Mouse (Mus musculus): Measurements from ENCODE around the gene Ephb1.
A peak's percentile ranks its signal among the peaks of the same experiment; 100 is the strongest.

The Ephb1 gene

DNA sequence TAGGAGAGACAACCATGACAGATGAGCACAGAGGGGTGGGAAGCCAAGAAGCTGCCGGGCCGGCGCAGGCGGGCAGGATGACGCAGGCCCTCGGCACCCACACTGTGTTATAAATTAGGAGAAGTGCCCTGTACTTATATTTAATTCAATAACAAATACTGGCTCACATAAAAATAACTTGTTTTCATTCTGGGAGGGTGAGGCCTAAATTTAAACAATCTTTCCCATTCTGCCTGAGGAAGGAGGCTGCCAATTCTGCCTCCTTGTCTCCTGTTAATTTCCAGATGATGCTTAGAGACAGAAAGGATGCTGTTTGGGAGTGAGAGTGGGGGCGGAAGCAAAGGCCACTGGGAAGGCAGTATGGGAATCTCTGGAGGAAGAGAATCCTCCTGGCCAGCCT lies 215.8 kb downstream of the Ephb1 start:
- peak; percentile 82 for DNase-seq

DNA sequence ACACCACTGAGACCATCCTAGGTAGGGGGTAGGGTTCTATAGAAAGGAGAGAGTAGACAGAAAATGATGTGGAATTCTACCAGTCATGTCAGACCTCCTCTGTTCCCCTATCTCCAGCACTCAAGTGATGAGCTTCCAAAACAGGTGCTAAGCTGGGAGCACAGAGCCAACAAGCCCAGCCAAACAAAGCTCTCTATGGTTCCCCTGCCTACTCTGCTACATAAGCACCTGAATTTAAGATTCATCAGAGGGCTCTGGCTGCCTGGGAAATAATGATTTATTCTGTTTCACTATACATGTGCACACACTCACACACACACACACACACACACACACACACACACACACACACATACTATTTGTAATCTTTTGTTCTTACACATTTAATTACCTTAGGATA lies 216.3 kb downstream of the Ephb1 start:
- no peak for DNase-seq

DNA sequence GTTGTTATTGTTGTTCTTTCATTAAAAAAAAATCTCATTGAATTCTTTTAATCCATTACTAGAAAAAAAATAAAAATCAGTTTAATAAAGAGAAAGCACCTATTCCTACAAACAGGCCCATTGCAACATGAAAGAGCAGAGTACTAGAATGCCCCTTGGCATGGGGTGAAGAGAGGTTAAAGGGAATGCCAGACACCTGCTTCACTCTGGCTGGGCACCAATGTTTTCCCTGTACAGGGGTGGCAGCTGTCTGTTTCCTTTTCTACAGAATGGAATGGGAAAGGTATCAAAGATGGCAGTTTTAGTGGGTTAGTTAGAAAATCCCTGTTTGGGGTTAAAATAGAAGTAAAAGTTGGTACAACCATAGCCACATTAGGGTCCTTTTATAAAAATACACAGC lies 224.0 kb downstream of the Ephb1 start:
- DNase-seq: no peak

DNA sequence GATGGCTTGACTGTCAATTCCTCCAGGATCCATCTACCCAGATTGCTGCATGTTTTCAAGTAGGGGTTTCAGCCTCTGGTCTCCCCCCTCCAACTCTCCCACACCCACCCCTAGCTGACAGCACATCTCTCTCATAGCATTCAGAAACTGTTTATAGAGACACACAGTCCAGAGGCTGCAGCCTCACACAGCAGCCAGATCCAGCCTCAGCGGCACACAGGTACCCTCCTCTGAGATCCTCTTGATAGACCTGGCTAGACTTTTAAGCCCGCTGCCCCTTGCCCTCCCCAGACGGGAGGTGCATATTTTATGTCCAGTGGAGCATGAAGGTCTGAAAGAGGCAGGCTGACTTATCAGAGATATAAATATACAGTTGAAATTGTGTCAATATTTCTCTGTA lies 228.0 kb downstream of the Ephb1 start:
- no peak for DNase-seq

DNA sequence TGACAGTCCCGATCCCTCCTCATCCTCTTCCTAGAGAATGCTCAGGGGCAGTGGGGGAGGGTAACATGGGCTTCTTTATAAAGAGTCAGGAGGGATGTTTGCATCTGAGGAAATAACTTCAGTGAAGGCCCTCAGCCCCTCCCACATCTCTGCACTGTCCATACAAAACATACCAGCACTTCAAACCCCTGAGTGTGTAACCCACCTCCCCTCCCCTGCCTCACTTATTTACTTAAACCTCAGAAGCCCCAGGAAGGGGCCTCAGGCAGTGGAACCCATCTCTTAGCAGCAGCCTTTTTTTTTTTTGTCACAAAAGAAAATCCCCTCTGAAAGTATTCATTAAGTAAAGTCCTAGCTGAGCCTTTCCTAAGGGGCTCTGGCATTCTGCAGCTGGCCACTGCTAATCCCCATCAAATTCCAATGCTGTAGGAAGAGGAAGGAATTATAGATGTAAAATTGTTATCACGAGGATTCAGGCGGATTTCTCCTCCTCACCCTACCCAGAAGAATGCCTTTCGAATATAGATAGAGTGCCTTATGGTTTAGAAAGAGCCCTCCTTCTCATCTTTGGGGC lies 231.5 kb downstream of the Ephb1 start:
- no peak for DNase-seq

DNA sequence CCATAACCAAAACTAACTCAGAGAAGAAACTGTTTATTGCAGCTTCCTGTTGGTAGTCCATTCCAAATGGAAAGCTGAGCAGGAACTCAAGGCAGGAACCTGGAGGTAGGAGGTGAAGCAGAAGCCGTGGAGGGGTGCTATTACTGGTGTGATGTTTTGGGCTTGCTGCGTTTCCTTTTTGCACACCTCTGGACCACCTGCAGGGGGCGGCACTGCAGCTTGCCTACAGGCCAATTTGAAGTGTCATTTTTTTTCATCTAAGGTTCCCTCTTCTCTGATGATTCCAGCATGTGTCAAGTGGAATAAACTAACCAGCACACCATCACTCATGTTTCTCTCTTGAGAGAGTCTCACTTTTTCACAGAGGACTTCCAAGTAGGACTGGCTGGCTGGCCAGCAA lies 235.1 kb downstream of the Ephb1 start:
- no peak for DNase-seq

DNA sequence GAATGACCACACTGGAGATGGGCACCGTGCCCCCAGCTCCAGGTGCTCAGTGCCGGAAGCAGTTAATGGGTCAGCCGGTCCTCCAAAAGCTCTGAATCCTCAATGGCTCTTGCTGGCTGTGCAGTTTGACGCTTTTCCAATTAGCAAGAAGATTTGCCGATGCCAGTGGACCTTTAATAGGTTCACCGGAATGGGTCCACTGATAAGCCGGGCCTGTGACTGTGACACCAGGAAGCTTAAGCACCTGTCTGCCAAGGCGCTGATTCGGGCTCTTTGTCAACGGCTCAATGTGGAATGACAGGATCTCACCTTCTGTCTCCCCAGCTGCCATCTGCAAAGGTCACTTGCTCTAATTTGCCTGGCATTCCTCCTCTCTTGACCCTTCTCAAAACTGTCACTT lies 239.2 kb downstream of the Ephb1 start:
- no peak for DNase-seq

DNA sequence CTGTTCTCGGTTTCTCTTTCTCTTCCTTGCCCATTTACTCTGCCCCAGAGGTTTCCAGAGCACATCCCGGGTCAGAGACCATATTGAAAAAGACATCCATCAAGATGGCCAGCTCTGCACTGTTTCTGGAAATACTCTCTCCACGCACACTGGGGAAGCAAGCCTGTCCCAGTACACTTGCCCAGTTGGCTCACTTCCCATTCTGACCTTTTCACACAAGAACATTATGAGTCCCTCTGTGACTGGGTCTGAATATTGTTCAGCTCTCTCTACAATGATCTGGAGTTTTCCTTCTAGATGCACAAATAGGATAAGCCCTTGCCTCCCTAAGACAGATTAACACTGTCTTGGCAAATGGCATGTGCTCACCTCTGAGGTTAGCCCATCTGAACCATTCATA lies 243.0 kb downstream of the Ephb1 start:
- no peak for DNase-seq

DNA sequence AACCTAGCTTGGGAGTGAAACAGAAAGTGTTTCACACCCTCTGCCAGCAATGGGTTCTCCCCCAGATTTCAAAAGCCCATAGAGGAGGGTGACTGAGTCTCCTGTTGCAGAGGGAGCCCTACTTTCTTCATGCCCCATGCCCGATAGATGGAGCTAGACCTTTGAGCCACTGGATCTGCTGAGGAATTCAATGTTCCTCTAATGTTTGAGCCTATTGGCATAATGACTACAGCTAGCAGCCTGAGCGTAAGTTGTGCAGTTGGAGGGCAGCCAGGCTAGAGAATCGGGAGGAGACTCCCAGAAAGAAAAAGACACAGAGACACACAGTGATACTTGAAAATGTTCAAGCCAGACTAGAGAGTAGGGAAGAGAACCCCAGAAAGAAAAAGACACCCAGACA lies 246.5 kb downstream of the Ephb1 start:
- peak; percentile 29 for DNase-seq

DNA sequence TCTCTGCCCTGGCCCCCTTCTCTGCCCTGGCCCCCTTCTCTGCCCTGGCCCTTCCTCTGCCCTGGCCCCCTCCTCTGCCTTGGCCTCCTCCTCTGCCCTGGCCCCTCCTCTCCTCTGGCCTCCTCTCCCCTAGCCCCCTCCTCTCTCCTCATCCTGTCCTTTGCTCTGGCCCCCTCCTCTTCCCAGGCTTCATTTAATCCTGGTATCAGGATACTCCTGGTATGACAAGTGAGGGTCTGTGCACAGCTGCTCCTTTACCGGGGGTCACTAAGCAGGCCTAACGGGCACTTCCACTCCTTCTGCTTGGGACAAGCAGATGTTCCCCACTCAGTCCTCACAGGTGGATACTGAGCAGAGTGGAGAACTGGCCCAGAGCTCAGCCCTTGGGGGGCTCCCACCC lies 247.3 kb downstream of the Ephb1 start:
- no peak for DNase-seq

DNA sequence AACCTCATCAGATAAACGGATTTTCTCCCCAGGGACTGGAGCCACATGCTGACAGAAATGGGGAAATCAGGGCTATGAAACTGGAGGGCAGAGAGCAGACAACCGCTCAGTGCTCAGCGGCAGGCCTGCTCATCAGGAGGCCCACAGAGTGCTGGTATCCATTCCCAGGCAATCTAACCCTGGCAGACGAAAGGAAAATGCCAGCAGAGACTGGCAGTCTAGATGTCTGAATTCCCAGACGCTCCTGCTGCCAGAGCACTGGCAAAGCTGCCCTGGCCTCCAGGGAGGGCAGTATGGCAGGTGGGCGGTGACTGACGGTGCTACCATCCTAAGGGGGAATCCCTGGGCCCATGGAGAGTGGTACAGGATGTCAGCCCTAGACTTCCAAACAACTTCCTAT lies 257.7 kb downstream of the Ephb1 start:
- no peak for DNase-seq

DNA sequence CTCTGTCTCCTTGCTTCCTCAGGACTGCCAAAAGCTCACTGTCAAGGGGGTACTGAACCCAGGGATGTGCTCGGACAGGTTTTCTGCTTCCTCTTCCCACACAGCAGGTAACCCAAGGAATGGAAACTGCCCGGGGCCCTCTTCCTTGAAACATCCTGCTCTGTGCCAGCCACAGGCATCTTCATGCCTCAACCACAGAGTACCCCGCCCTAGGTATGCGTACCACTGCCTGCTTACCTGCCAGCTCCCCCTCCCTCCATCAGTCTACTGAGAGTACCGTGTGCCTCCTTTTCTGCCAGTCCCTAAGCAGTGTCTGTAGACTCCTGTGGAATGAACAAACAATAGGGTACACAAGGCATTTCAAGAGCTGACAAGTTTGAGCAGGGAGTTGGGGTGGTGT lies 265.9 kb downstream of the Ephb1 start:
- no peak for DNase-seq

DNA sequence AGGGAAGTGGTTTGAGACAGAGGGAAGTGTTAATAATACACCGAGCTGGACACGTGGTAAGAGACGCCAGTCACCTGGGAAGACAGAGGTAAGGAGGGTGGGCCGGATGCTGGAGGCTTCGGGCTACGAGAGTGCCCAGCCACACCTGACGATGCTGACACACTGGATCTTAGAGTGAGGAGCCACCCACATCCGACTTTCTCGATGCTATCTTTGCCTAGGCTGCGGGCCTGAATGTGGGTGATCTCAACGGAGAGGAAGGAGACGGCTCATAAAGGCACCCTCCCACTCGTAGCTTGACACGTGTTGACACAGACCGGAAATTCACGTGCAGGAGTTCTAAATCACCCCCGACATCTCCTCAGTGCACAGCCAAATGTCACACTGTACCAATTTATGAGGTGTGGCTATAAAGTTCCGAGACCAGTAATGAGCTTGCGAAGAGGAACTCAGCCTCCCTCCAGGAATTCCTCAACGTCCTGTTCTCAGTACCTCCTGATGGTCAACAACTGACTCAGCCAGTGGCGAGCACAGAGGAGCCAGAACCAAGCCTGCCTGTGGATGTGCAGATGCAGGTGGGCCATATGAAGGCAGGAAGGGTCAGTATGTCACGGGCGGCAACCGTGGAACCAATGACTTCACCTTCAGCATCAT lies 268.3 kb downstream of the Ephb1 start:
- peak; percentile 49 for DNase-seq

DNA sequence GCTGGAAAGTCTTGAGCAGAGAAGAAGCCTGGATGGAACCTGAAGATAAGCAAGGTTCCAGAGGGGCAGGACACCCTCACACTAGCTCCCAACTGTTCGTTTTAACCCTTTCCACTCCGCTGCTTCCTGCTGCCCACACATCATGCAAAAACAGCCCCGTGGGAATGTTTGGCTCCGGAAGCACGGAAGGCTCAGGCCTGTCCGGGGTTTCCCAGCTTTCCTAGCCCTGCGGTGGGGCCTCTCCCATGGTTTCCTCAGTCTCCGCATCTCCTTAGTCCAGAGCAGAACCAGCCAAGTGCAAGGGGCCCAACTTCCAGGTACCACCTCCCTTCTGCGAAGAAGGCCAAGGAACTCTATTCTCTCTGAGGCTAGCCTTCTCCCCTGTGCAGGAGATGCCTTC lies 269.0 kb downstream of the Ephb1 start:
- DNase-seq: no peak

DNA sequence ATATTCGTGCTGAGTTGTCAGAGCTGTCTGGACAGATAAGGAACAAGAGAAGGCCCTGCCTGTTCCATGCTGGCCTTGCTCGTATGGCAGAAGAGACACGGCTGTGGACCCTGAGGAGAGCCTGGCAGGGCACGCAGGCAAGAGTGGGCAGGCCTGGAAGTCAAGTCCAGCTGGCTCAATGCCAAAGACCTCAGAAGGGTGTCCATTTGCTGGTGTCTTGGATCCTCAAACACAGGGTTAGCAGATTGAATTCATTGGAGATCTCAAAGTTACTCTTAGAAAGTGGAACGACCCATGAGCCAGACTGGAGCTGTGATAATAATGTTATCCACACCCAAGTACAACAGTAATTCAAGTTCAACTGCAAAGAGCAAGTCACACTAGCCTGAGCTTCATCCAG lies 273.6 kb downstream of the Ephb1 start:
- no peak for DNase-seq

DNA sequence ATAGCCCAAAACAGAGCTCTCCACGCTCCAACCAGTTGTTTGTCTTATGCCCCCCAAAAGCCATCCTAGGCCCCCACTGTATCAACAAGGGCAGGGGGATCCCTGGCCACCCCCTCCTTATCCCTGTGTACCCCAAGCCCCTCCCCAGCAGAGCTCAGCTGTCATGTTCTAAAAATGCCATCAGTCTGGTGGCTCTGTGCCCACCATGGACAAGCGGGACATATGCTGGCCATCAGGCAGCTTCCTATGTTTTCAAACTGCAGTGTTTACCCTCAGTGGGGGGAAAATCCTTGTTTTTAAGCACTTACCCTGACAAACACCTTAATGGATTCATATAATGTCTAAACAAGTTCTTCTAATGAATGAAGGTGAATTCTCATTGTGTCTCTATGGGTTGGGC lies 275.3 kb downstream of the Ephb1 start:
- no peak for DNase-seq

DNA sequence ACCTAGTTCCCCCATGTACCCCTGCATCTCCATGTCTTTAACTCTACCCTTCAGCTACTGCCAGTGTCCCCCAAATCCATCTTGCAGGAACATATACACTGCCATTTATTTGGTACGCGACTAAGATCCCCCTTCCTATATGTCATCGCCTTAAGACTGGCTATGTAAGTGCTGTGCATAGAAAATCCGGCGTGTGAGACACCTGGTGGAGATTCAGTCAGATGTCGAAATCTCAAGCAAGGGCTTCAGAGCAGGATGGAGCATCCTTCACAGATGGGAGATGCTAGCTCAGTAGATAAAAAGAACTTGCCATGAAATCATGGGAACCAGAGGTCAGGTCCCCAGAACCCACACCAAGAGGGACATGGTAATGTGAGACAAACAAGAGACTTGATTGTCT lies 276.3 kb downstream of the Ephb1 start:
- no peak for DNase-seq

DNA sequence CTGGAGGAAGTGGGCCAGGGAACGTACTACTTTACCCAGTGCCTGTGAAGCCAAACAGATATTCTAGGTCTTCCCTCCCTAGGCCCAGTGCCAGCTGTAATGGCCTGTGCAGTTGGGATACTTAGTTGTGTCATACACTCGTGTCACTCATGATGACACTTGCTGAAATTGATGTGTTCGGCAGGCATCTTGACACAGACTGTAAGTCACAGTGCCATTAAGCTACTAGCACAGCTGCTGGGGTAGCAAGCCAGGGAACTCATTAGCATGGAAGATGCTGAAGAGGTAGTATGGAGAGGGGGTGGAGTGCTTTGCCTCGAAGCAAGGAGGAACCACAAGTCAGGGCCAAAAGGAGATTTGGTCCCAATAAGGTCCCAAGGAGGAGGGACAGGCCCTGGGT lies 279.0 kb downstream of the Ephb1 start:
- no peak for DNase-seq

DNA sequence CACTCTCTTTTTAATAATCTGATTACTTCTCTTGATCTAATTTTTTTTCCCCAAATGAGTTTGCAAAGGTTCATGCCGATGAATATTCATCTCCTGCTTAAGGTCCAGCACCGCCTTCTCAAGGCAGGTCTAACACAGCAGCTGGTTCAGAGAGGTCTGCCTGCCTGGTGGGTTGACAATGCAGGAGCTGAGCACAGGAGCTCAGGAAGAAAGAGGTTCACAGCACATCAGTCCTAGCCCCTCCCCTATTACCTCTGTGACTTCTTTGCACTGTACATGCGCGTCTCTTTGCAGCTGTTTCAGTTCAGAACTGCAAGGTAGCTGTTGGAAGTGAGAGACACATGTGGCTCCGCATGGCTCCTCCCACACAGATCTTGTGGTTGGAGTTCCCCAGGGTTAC lies 281.1 kb downstream of the Ephb1 start:
- DNase-seq: no peak

DNA sequence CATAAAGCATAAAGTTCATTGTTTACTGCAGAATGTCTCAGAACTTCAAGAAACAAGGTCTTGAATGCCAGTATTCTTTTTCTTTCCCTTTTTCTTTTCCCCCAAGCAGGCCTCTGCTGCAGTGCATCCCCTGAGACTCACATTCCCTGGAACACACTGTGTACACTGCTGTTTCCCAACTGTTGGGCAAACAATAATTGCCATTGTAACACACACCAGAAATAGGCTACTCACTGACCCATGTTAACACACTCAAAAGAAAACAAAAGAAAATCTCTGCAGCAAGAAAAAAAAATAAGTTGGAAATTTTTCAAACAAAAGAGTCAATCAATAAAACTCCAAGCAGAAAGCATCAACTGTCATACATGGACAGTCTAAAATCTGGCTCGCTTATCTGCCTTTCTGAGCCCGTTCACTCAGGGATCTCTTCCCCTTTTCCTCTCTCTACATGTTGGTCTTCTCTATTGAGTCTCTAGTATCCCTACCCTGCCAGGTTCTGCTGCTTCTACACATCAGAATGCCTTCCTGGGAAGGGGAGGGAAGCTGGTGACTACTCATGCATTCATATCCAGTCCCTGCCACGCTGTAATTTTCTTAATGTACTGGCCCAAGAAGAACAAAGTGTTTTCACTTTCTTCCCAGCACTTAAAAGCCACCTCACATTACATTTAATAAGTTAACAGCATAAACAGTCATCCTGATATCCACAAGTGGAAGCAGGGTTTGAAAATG lies 285.2 kb downstream of the Ephb1 start:
- no peak for DNase-seq

DNA sequence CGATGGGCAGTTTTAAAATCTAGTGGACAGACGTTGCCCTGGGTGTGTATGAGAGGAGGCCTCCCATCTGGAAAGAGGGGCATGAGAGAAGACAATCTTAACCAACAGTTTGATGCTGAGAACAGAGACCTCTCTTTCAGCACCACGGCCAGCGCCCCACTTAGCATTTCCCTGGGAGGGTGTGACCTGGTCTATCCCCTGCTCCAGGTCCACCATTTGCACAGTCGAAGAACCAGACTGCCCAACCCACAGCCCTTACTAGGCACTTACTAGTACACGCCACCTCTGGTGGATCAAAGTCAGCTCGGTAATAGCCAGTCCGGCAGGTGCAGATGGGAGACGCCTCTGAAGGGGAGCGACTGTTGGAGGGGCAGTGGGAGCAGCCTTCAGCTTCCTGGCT lies 287.9 kb downstream of the Ephb1 start:
- no peak for DNase-seq

DNA sequence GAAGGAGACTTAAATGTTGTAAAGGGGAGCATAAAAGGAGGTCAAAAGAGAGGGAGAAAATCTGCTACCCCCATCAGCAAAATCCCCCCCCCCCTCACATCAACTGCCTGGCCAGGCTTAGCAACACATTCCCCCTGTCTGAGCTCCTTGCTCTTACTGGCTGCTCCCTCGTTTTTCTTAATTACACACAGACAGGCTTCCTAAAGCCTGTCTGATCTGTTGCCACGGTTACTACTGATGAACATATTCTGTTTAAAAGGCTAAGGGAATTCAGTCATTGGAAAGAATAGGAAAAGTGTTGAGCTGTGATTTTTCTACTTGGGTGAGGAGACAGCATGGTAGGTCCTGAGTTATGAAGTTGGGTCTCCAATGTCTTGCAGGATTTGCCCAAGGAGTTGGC lies 308.6 kb downstream of the Ephb1 start:
- DNase-seq: no peak

DNA sequence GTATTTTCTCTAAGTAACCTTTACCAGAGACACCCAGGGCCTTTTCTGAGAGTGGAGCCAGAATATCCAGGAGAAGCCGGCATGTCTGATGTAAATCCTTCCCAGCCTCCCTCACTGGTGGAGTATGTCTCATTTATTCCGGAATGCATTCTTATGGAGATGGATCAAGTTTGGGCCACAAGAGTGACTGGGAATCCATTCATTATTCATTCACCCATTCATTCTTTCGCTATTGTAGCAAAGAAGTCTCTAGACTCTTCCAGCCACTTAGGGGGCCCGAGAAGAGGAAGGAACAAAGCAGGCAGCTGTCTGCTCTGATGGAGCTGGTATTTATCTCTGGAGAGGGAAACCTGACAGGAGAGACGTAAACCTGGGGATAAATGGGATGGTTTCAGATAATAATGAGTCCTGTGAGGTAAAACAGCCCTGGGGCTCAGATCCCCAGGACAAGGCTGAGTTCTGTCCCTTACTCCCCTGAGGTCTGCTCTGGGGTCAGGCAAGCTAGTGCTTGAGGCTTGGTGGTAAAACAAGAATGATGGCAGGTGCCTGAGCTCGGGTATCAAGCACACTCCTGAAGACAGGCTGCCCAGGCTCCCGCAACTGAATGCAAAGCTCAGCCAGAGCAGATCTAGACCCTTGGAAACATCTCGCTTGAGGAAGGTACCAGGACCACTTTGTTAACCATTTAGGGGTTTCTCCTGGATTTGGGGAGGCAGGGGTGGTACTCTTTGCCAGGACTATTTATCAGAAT lies 309.2 kb downstream of the Ephb1 start:
- DNase-seq: no peak
